Mouse (Mus musculus) G1E-ER4 (cell line): ENCODE data around the gene Nploc4. TPM values are rescaled to one million over a fixed set of nuclear protein-coding genes. Genes with fewer than 3 reads are reported as not detected.

Experiments used
- GATA1 ChIP-seq: IDR thresholded peaks from one replicate; pipeline ENCODE4 v1.8.0; 2012; ENCODE audit warnings: low read length, inconsistent platforms
- polyA plus RNA-seq: library from polyadenylated mRNA; stranded (reverse); fragments of >175 nt; gene quantifications from 2 replicates; pipeline ENCODE4 v1.2.3, GENCODE M21; 2012

Nploc4 gene
- polyA plus RNA-seq, 1 experiment, result 55.2 TPM

- TF ChIP-seq GATA1, result no peak
Observed at GRCm38 (mm10) chr11:120404814-120405213, 32.7 kb downstream of the Nploc4 start.

- TF ChIP-seq GATA1, result peak; percentile 49
Observed at GRCm38 (mm10) chr11:120399319-120399718, 38.2 kb downstream of the Nploc4 start.

GRCm38 (mm10) chr11:120397602-120398001 lies 39.9 kb downstream of the Nploc4 start:
- no peak for TF ChIP-seq GATA1

- TF ChIP-seq GATA1, result no peak
Observed at GRCm38 (mm10) chr11:120395661-120396060, 41.8 kb downstream of the Nploc4 start.

GRCm38 (mm10) chr11:120388580-120388979 lies 48.9 kb downstream of the Nploc4 start:
- TF ChIP-seq GATA1, result no peak

GRCm38 (mm10) chr11:120387157-120387556 lies 50.4 kb downstream of the Nploc4 start:
- no peak for TF ChIP-seq GATA1

- TF ChIP-seq GATA1, result no peak
Observed at GRCm38 (mm10) chr11:120386632-120387031, 50.9 kb downstream of the Nploc4 start.

- no peak for TF ChIP-seq GATA1
Observed at GRCm38 (mm10) chr11:120382509-120382908, 55.0 kb downstream of the Nploc4 start.

- TF ChIP-seq GATA1, result no peak
Observed at GRCm38 (mm10) chr11:120381157-120381556, 56.4 kb downstream of the Nploc4 start.

- no peak for TF ChIP-seq GATA1
Observed at GRCm38 (mm10) chr11:120380271-120380670, 57.2 kb downstream of the Nploc4 start.

- no peak for TF ChIP-seq GATA1
Observed at GRCm38 (mm10) chr11:120378611-120379540, 58.6 kb downstream of the Nploc4 start, which contains the start of gene Faap100. Gene Faap100, minus strand, starts transcription at chr11:120378764.

- TF ChIP-seq GATA1, result no peak
Observed at GRCm38 (mm10) chr11:120378031-120378610, 59.4 kb downstream of the Nploc4 start.

- no peak for TF ChIP-seq GATA1
Observed at GRCm38 (mm10) chr11:120377337-120377736, 60.2 kb downstream of the Nploc4 start.

GRCm38 (mm10) chr11:120376302-120377160 lies 61.0 kb downstream of the Nploc4 start:
- no peak for TF ChIP-seq GATA1

- no peak for TF ChIP-seq GATA1
Observed at GRCm38 (mm10) chr11:120375324-120375723, 62.2 kb downstream of the Nploc4 start.

GRCm38 (mm10) chr11:120373820-120374586 lies 63.5 kb downstream of the Nploc4 start:
- no peak for TF ChIP-seq GATA1
